Comparison of ENCODE assay signal across 14 mouse cellular contexts in the genomic region with DNA sequence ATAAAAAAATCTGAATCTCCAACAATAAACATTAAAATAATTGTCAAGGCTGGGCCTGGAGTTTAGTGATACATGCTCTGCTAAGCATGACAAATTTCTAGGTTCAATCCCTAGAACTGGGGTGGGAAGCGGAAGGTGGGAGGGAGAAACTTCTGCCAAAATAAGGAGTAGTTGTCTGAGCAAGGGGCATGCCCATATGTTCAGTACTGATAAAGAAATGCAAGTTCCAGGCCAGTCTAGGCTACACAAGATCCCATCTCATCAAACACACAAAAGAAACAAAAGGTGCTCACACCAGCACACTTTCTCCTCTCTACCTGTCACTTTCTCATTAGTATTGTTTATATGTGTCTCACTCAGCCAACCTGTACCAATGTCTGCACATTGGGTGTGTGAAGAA.
"Had no signal": no experiment of that assay in that cellular context is flagged by ENCODE, and none has a peak within 500 bp of the region (broad histone marks: within the 10 kb centered on the region; RNA-seq: fewer than 3 reads in every experiment).

No protein-coding gene starts in this region.

- H3K4me2 ChIP-seq: limb, embryonic 15.5 days; lung, embryonic 14.5 days; midbrain, embryonic 13.5 days; neural tube, embryonic 15.5 days had no signal

- H3K9me3 ChIP-seq: limb, embryonic 15.5 days; midbrain, embryonic 13.5 days; neural tube, embryonic 15.5 days had no signal

- H3K27ac ChIP-seq: kidney, postnatal 0 days; limb, embryonic 15.5 days; macrophage; midbrain, embryonic 13.5 days; neural tube, embryonic 15.5 days had no signal

- H3K4me1 ChIP-seq: limb, embryonic 15.5 days; midbrain, embryonic 13.5 days; neural tube, embryonic 15.5 days had no signal

- DNase-seq: kidney, adult 11 months; kidney, adult 9 months; kidney, postnatal 36 days; lung, embryonic 14.5 days; lung, postnatal 10 days; right cerebral cortex, adult 18-20 months; right cerebral cortex, postnatal 25 days; thymus, postnatal 4 days had no signal

- ATAC-seq: inflammation-experienced regulatory T-cells, adult 6 months; midbrain, embryonic 13.5 days had no signal

- H3K27me3 ChIP-seq: limb, embryonic 15.5 days; midbrain, embryonic 13.5 days; neural tube, embryonic 15.5 days had no signal

- H3K4me3 ChIP-seq: limb, embryonic 15.5 days; midbrain, embryonic 13.5 days; neural tube, embryonic 15.5 days had no signal

- H3K9ac ChIP-seq: limb, embryonic 15.5 days; lung, embryonic 14.5 days; midbrain, embryonic 13.5 days; neural tube, embryonic 15.5 days had no signal
